Mouse (Mus musculus) erythroblast, adult 5-6 weeks (primary cell): Measurements from ENCODE around the gene Pld6. TPM values are rescaled to one million over a fixed set of nuclear protein-coding genes. Genes with fewer than 3 reads are reported as not detected.
"Not testable (repeated sequence)": the region's sequence is repeated elsewhere in the genome, so short reads cannot be mapped to it uniquely, and the experiment has no call there.

Source experiments
- ATAC-seq: replicated peaks from 2 replicates; pipeline ENCODE4 v1.8.0; 2016; ENCODE audit warnings: moderate number of reproducible peaks, mild to moderate bottlenecking, moderate TSS enrichment, inconsistent platforms; ENCODE audit not compliant: poor library complexity, low FRiP score, severe bottlenecking
- total RNA-seq, 2 experiments: library from RNA; stranded (forward) in 1 of 2; stranded (reverse) in 1 of 2; fragments of 150-400 nt in 1 of 2; fragments of 200-764, 138-1000 nt in 1 of 2; gene quantifications; 2 replicates each; pipeline versions ENCODE4 v1.2.3 to v1.2.4; 2015 to 2017; ENCODE audit warnings: low replicate concordance in 2 of 2

The Pld6 gene
- total RNA-seq, 2 experiments from 2014 or later = not detected

DNA sequence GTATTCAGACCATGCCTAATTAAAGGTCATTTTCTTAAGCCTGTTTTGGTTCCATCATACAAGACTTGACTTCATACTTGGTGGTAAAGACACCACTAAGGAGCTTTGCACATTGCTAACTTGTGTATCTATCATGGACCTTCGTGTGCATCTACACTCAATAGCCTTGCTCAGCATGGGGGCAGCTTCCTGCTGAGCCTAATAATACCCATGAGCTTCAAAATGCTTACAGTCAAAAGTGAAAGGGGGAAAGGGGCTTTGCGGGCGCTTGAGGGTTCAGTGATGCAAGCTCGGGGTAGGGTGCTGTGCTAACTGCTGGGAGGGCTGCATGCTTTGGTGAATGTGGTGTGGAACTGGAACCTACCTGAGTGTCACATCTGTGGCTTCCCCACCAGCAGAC is 31.1 kb downstream of the Pld6 start:
- ATAC-seq = no peak

DNA sequence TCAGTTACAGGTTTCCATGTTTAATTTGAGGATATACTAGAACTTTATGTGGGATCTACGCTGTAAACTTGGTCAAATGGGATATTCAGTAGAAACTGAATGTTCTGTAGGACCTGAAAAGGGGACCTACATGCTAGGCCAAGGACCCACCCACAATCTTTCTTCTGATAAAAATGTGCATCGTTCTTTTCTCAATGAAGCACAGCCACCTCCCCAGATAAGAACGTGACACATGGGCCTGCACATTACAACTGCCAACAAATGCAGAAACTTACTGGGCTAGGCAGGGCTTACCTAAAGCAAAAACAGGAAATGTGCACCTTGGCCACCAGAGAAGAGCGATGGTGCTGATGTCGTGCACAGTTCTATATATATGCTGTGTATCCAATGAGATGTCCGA is 32.9 kb downstream of the Pld6 start:
- no peak for ATAC-seq

DNA sequence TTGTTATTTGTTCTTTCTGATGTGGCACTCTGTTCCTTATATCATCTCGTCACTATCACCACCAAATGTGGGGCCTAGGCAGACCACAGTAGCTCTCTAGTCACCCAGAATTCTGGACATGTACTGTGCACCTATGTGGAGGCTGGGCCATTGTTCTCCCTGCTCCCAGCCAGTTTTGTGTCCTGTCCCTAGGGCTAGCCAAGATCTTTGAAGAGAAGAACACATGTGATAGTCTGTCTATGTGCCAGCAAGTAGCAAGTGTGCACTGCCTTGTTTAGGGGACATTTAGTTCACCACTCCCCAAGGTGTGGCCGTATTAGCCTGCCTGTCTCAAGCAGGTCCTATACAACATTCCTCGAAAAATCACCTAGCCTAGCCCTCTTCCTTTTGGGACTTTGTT is 38.4 kb downstream of the Pld6 start:
- no peak for ATAC-seq

DNA sequence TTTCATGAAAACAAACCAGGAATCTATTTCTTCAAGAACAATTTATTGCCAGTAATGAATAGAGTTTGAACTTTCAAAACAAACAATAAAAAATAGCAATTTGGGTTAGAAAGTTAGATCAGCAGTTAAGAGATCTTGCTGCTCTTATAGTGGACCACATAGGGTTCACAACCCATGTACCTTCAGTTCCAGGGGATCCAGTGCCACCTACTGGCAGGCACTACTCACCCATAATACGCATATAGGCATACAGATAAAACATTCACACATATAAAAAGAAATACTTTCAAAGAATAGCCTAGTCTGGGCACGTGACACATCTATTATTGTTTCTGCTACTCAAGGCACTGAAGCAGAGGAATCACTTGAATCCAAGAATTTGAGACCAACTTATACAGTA is 40.8 kb downstream of the Pld6 start:
- ATAC-seq = no peak

DNA sequence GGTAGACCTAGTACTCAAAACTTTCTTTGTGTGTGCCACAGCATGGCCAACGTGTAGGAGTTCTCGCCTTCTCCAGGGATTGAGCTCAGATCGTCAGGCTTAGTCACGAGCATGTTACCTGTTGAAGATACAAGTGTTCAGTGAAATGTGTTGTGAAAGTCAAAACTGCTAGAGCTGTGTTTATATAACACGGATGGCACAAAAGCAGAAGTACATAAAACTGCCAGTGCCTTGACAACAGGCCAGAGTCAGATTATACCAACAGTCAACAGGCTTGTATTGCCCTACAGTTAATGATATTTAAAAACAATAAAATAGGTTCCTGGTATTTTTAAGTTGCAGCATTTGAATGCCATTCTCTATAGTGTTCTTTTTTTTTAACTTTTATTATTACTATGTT is 41.6 kb downstream of the Pld6 start:
- no peak for ATAC-seq

DNA sequence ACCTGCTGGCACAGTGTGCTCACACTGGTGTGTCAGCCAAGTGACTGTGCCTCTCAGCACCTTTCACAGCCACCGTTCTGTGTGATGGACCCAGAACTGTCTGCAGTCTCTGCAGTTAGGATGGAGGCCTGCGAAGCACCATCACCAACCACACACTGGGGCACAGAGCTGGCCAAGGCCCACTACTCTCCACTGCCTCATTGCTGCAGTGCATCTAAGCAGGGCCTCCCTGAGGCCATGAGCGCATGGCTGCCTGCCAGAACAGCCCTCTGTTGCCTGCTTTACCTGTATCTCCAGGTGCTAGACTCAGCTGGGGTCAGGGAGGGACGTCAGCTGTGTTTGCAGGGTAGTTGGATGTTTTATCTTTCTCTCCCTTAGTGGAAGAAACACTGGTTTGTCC is 43.1 kb downstream of the Pld6 start:
- no peak for ATAC-seq

DNA sequence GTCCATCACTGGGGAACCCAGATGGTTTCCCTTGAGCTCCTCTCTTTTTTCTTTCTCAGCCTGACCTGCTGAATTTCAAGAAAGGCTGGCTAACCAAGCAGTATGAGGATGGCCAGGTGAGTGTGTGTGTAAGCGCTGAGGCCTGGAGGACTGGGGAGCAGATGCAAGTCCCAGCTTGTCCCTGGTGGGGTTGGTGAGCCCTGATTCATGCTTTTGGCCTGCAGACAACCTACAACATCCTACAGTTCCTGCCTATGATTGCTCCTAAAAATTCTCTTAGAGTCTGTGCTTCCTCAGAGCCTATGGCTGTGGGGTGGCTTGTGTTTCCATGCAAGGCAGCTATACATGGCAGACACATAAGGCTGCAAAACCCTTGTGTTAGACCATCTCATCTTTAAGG is 43.7 kb downstream of the Pld6 start:
- no peak for ATAC-seq

DNA sequence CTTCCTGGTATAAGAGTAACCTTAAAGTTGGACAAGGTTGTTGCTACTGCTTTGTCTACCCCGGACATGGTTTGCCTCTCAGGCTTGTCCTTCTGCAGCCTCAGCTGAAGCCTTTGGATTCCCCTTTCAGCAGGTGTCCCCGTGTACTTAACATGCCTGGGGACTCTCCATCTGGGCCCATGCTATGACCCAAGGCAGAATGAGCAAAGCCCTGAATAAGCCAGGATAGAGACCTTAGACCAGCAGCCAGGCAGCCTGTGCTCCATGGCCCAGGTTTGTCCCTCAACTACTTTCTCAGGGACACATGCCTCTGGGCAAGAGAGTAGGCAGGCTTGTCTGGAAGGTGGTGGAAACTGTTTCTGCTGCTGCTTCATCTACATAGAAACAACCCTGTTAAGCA is 44.1 kb downstream of the Pld6 start:
- ATAC-seq = no peak

DNA sequence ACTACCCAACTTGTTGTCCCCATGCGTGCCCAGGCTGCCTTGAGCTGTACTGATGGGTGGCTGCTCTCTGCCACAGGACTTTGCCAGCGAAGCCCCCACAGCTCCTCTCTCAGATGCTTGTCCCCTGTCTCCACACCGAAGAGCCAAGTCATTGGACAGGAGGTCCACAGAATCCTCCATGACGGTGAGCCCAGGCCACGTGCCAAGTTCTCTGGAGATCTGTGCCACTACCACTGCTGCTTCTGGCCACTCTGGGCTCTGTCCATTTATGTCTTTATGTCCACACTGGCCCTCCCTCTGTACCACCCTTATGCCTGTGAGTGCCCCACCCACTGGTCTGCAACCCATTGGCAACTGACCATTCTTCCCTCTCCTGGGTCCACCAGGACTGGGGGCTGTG is 45.5 kb downstream of the Pld6 start:
- no peak for ATAC-seq

DNA sequence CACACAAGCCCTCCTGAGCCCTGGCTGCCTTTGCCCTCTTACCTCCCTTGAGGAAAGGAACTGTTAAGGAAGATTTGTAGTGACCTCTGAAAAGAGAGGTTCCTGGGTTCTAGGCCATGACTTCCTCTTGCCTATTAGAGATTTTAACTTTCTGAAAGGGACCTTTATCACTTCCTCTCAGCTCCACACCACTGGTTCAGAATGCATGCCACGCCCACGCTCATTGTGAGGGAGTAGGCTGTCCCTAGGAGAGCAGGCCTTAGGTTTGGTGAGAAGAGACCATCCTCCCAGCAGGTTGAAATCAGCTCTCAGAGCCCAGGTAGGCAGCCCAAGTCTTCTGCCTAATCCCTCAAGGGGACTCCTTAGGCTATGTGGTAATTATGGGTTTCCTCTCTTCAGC is 47.4 kb downstream of the Pld6 start:
- no peak for ATAC-seq

DNA sequence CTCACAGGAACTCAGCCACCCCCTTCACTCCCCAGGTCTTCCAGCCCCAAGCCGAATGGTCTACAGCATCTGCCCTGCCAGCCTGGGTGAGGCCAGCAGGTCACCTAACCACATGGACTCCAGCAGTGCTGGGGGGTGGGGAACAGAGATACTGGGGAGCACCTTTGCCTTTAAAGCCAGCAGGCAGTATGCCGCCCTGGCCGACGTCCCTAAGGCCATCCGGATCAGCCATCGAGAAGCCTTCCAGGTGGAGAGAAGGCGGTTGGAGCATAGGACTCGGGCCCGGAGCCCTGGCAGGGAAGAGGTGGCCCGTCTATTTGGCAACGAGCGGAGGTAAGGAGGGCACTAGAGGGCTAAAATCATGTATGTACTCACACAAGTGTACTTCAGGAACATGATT is 50.2 kb downstream of the Pld6 start:
- ATAC-seq = no peak

DNA sequence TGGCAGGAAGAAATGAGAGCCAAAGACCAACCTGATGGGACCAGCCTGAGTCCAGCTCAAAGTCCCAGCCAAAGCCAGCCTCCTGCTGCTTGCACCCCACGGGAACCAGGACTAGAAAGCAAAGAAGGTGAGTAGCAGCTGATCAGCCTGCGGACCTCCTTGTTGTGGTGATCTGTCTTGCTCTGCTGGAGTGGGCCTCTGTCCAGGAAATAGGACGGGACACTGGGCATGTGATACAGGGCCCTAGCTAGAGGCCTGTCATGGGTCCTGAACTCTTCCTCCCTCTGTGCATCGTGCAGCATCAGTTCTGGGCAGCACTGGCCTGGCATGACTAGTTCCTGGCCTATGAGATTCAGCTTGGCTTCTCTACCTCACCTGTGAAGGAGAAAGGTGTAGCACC is 51.5 kb downstream of the Pld6 start:
- ATAC-seq = not testable (repeated sequence)

DNA sequence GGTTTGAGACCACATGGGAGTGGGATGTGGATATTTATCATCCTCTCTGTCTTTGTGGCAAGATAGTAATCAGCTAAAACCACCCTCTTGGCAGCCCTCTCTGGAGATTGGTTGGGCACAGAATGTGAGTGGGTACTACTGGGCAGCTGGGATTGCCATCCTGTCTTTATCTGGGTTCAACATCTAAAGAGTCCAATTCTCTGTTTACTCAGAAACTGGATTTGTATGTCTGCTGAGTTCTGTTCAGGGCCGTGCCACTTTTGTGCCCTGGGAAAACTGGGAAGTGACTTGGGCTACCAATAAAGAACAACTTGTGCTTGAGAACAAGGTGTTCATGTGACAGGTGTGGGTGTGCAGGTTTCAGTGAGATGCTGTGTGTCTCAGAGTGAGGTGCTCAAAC is 53.1 kb downstream of the Pld6 start:
- no peak for ATAC-seq

Other genes starting within 250 kb of the Pld6 start
- gene Nlrp3, start 246.1 kb downstream of the Pld6 start, total RNA-seq (2015; ENCODE audit: low replicate concordance) = 5.9 TPM in 1 of 2 replicates, not detected in the other
- gene Nlrp3, start 246.1 kb downstream of the Pld6 start, total RNA-seq (2017; ENCODE audit: low replicate concordance) = 1.3 and 3.0 TPM in 2 replicates
- not detected in 2 replicates for gene Olfr222, start 211.4 kb downstream of the Pld6 start, total RNA-seq (2015; ENCODE audit: low replicate concordance)
- not detected in 2 replicates for gene Olfr222, start 211.4 kb downstream of the Pld6 start, total RNA-seq (2017; ENCODE audit: low replicate concordance)
- gene Olfr223, start 194.4 kb downstream of the Pld6 start, total RNA-seq (2015; ENCODE audit: low replicate concordance) = not detected in 2 replicates
- not detected in 2 replicates for gene Olfr223, start 194.4 kb downstream of the Pld6 start, total RNA-seq (2017; ENCODE audit: low replicate concordance)
- gene Mprip, start 126.3 kb downstream of the Pld6 start, total RNA-seq (2015; ENCODE audit: low replicate concordance) = 5.6 and 20.9 TPM in 2 replicates
- 10.6 and 21.7 TPM in 2 replicates for gene Mprip, start 126.3 kb downstream of the Pld6 start, total RNA-seq (2017; ENCODE audit: low replicate concordance)
- gene Flcn, start 22.4 kb upstream of the Pld6 start, total RNA-seq (2015; ENCODE audit: low replicate concordance) = 4.8 and 17.5 TPM in 2 replicates
- gene Flcn, start 22.4 kb upstream of the Pld6 start, total RNA-seq (2017; ENCODE audit: low replicate concordance) = 8.6 and 10.7 TPM in 2 replicates
- gene Nt5m, start 51.8 kb upstream of the Pld6 start, total RNA-seq (2015; ENCODE audit: low replicate concordance) = 0.38 and 1.0 TPM in 2 replicates
- gene Nt5m, start 51.8 kb upstream of the Pld6 start, total RNA-seq (2017; ENCODE audit: low replicate concordance) = 2.0 TPM in 1 of 2 replicates, not detected in the other
- gene Cops3, start 52.2 kb upstream of the Pld6 start, total RNA-seq (2015; ENCODE audit: low replicate concordance) = 57.3 and 117 TPM in 2 replicates
- gene Cops3, start 52.2 kb upstream of the Pld6 start, total RNA-seq (2017; ENCODE audit: low replicate concordance) = 31.9 and 41.4 TPM in 2 replicates
- 2.9 and 3.3 TPM in 2 replicates for gene Med9, start 160.6 kb upstream of the Pld6 start, total RNA-seq (2015; ENCODE audit: low replicate concordance)
- gene Med9, start 160.6 kb upstream of the Pld6 start, total RNA-seq (2017; ENCODE audit: low replicate concordance) = 3.9 and 8.9 TPM in 2 replicates
- gene Rasd1, start 177.3 kb upstream of the Pld6 start, total RNA-seq (2015; ENCODE audit: low replicate concordance) = not detected in 2 replicates
- gene Rasd1, start 177.3 kb upstream of the Pld6 start, total RNA-seq (2017; ENCODE audit: low replicate concordance) = not detected in 2 replicates